Mouse (Mus musculus) thymus, postnatal 25 days (tissue): ENCODE results near the gene Gm15091.
"Not testable (repeated sequence)": the region's sequence is repeated elsewhere in the genome, so short reads cannot be mapped to it uniquely, and the experiment has no call there.

Experiments used
- DNase-seq: peaks from one replicate; pipeline ENCODE4 v3.0.0; 2022

Gene Gm15091

GRCm38 (mm10) chrX:149941355-149941754, at the start of gene Gm15091:
Gm15091 (plus strand) TSS chrX:149941655.
- DNase-seq, result not testable (repeated sequence)
